Mouse (Mus musculus) skeletal muscle tissue, postnatal 0 days (tissue): ENCODE data around the gene Nup205. TPM values are rescaled to one million over a fixed set of nuclear protein-coding genes. Genes with fewer than 3 reads are reported as not detected.

Experiments used
- polyA plus RNA-seq: library from polyadenylated mRNA; unstranded; fragments of >200 nt; fragmentation: Nextera tagmentation; extraction: Ambion mirVana; gene quantifications from 2 replicates; pipeline ENCODE4 v1.2.1, GENCODE M21; 2015

Nup205 gene
- 5.7 and 6.4 TPM in 2 replicates for polyA plus RNA-seq

GRCm38 (mm10) chr6:35176979-35177649, at the start of gene Nup205:
Gene Nup205, plus strand, starts transcription at chr6:35177421.

GRCm38 (mm10) chr6:35133579-35134488, 43.4 kb upstream of the Nup205 start, which contains the start of gene Cnot4:
Gene Cnot4, minus strand, starts transcription at chr6:35133724.

Other genes starting within 250 kb of the Nup205 start
- gene Slc23a4, start 189.0 kb upstream of the Nup205 start, polyA plus RNA-seq, result 0.07 and 0.12 TPM in 2 replicates
- gene Cnot4, start 43.7 kb upstream of the Nup205 start, polyA plus RNA-seq, result 13.8 and 15.1 TPM in 2 replicates
- 0.86 and 2.5 TPM in 2 replicates for gene Slc13a4, start 130.7 kb downstream of the Nup205 start, polyA plus RNA-seq
- 0.09 and 0.32 TPM in 2 replicates for gene Fam180a, start 148.7 kb downstream of the Nup205 start, polyA plus RNA-seq